ENCODE assay signal across 9 mouse cellular contexts in genomic region chr11:47988697-47989533, GRCm38 (mm10). TPM values are rescaled to one million over a fixed set of nuclear protein-coding genes. Genes with fewer than 3 reads are reported as not detected.
DNase-seq lines count a peak whose midpoint lies in the region; ATAC-seq and TF ChIP-seq lines count a peak whose summit lies in the region.
"Had no signal": no experiment of that assay in that cellular context is flagged by ENCODE, and none has a peak within 500 bp of the region (broad histone marks: within the 10 kb centered on the region; RNA-seq: fewer than 3 reads in every experiment).

Gene Sgcd (minus strand): TSS chr11:47988969.

- H3K4me3 ChIP-seq in megakaryocyte, embryonic 14.5 days (replicated peaks) = peak within 1 kb of the TSS; percentile 76
- H3K4me3 ChIP-seq in forebrain, embryonic 13.5 days = peak within 1 kb of the TSS; percentile 76
- H3K4me3 ChIP-seq in heart, embryonic 14.5 days (ENCODE audit: control insufficient read depth in 1 of 2, insufficient read depth in 1 of 2, low read depth in 1 of 2, low read length in 2 of 2) = peak within 1 kb of the TSS; percentile 44 to 75
- H3K4me3 ChIP-seq in layer of hippocampus, adult 2 months = peak within 1 kb of the TSS; percentile 77
- peak within 1 kb of the TSS; percentile 39 for H3K4me3 ChIP-seq in liver, embryonic 16.5 days (ENCODE audit: low read depth, low read length)

- peak within 1 kb of the TSS; percentile 78 for H3K9ac ChIP-seq in forebrain, embryonic 13.5 days
- H3K9ac ChIP-seq in heart, embryonic 14.5 days (ENCODE audit: low read length) = peak within 1 kb of the TSS; percentile 70
- H3K9ac ChIP-seq in liver, embryonic 16.5 days (ENCODE audit: low read depth, low read length) = no peak within 1 kb of the TSS

- no peak for ATAC-seq in megakaryocyte, adult 5-6 weeks (ENCODE audit: poor library complexity, severe bottlenecking)
- peak; percentile 90 for ATAC-seq in forebrain, embryonic 13.5 days
- ATAC-seq in heart, embryonic 14.5 days (ENCODE audit: insufficient number of reproducible peaks, insufficient read depth, low FRiP score, low read depth) = peak; percentile 35; the same call in 1 of the 2 replicates
- no peak; the same call in 1 of the 2 replicates for ATAC-seq in liver, embryonic 16.5 days (ENCODE audit: low read depth)

- peaks cover 8% of the 10 kb centered on the region for H3K4me1 ChIP-seq in megakaryocyte, embryonic 14.5 days
- H3K4me1 ChIP-seq in forebrain, embryonic 13.5 days = peaks cover 12% of the 10 kb centered on the region
- peaks cover 2% of the 10 kb centered on the region in 2 experiments; a peak in 2 of 4 replicates for H3K4me1 ChIP-seq in heart, embryonic 14.5 days (ENCODE audit: control insufficient read depth in 2 of 2, insufficient read depth in 2 of 2, low read length in 2 of 2)
- no peaks in the 10 kb centered on the region for H3K4me1 ChIP-seq in liver, embryonic 16.5 days (ENCODE audit: control insufficient read depth, low read depth, low read length)

- TF ChIP-seq CTCF in layer of hippocampus, adult 2 months (conservative IDR thresholded peaks at IDR 0.05) = 0 out of 2 replicates have a peak, but pooled peaks have one; percentile 15

- WGBS in forebrain, embryonic 13.5 days = under 1% methylated on average over 62 of the region's 67 CpGs
- WGBS in heart, embryonic 14.5 days = under 1% methylated on average over 55 of the region's 67 CpGs
- 1% methylated on average over 57 of the region's 67 CpGs for WGBS in liver, embryonic 16.5 days (ENCODE audit: insufficient replicate concordance)

- peaks cover 39% of the 10 kb centered on the region for H3K27me3 ChIP-seq in megakaryocyte, embryonic 14.5 days (replicated peaks)
- peaks cover 19% of the 10 kb centered on the region for H3K27me3 ChIP-seq in forebrain, embryonic 13.5 days
- H3K27me3 ChIP-seq in heart, embryonic 14.5 days (ENCODE audit: control insufficient read depth, insufficient read depth, low read length) = peaks cover 48% of the 10 kb centered on the region
- H3K27me3 ChIP-seq in liver, embryonic 16.5 days (ENCODE audit: control insufficient read depth, insufficient read depth, low read depth, low read length) = peaks cover 23% of the 10 kb centered on the region

- peaks cover 6% of the 10 kb centered on the region for H3K9me3 ChIP-seq in megakaryocyte, embryonic 14.5 days
- H3K9me3 ChIP-seq in forebrain, embryonic 13.5 days (replicated peaks) = no peaks in the 10 kb centered on the region
- no peaks in the 10 kb centered on the region for H3K9me3 ChIP-seq in heart, embryonic 14.5 days (ENCODE audit: control insufficient read depth, low read length)
- H3K9me3 ChIP-seq in liver, embryonic 16.5 days (replicated peaks; ENCODE audit: control insufficient read depth, low read length) = no peaks in the 10 kb centered on the region

- DNase-seq in layer of hippocampus, adult 2 months (ENCODE audit: low spot score in 2 of 2) = peak; percentile 2 to 64
- DNase-seq in right cerebral cortex, adult 2 months (ENCODE audit: low spot score in 2 of 2) = peak; percentile 44 to 52
- no peak for DNase-seq in thymus, adult 18-20 months

- H3K36me3 ChIP-seq in megakaryocyte, embryonic 14.5 days (replicated peaks; ENCODE audit: low read length) = no peaks in the 10 kb centered on the region
- no peaks in the 10 kb centered on the region for H3K36me3 ChIP-seq in forebrain, embryonic 13.5 days (ENCODE audit: poor library complexity, severe bottlenecking)
- H3K36me3 ChIP-seq in heart, embryonic 14.5 days (ENCODE audit: control insufficient read depth, insufficient read depth, low read length) = no peaks in the 10 kb centered on the region
- no peaks in the 10 kb centered on the region for H3K36me3 ChIP-seq in liver, embryonic 16.5 days (ENCODE audit: control insufficient read depth, insufficient read depth)
- H3K36me3 ChIP-seq: G1E had no signal

- peak within 1 kb of the TSS; percentile 92 for H3K4me2 ChIP-seq in forebrain, embryonic 13.5 days
- peak within 1 kb of the TSS; percentile 99 for H3K4me2 ChIP-seq in heart, embryonic 14.5 days (ENCODE audit: low read length)
- peak within 1 kb of the TSS; percentile 50 for H3K4me2 ChIP-seq in liver, embryonic 16.5 days (ENCODE audit: low read depth, low read length)

- H3K27ac ChIP-seq in forebrain, embryonic 13.5 days = peak within 1 kb of the TSS; percentile 69
- H3K27ac ChIP-seq in heart, embryonic 14.5 days (replicated peaks in 1 of 2; ENCODE audit: control insufficient read depth in 1 of 2, insufficient read depth in 1 of 2, low read depth in 2 of 2, low read length in 2 of 2) = no peak within 1 kb of the TSS
- H3K27ac ChIP-seq in layer of hippocampus, adult 2 months = peak within 1 kb of the TSS; percentile 83
- no peak within 1 kb of the TSS for H3K27ac ChIP-seq in liver, embryonic 16.5 days (ENCODE audit: low read length)

RNA-seq across cellular contexts. Expression of gene Sgcd, which starts in this region (rescaled TPM):
- not detected in 2 replicates for polyA plus RNA-seq in megakaryocyte, embryonic 14.5 days (2012; ENCODE audit: insufficient read depth, low replicate concordance)
- not detected in 2 replicates for total RNA-seq in megakaryocyte, adult 5-6 weeks (2015)
- total RNA-seq in megakaryocyte, adult 5-6 weeks (2017) = 0.49 TPM in 1 of 2 replicates, not detected in the other
- 1.6 and 2.7 TPM in 2 replicates for polyA plus RNA-seq in forebrain, embryonic 13.5 days (2015; fragmentation: Nextera tagmentation; extraction: Ambion mirVana)
- 8.9 and 9.0 TPM in 2 replicates for polyA plus RNA-seq in heart, embryonic 14.5 days (2014; fragmentation: Nextera tagmentation; extraction: Ambion mirVana)
- total RNA-seq in layer of hippocampus, adult 2 months (2021) = 10 to 100 TPM; 11.5 to 13.6 TPM
- 0.12 and 0.28 TPM in 2 replicates for polyA plus RNA-seq in liver, embryonic 16.5 days (2015; fragmentation: Nextera tagmentation; extraction: Ambion mirVana)
- polyA plus RNA-seq: G1E had no signal

Comparison
In these comparisons a context has a peak if more than half of its experiments do, and no peak if none do; other contexts are left out.
1. RNA of gene Sgcd (total RNA-seq): 11.5 to 13.6 TPM in layer of hippocampus, adult 2 months; 0.49 TPM in megakaryocyte, adult 5-6 weeks; every median in the first group is over 4 times any median in the second.
2. ATAC-seq: peak in forebrain, embryonic 13.5 days (single experiment) and heart, embryonic 14.5 days (single experiment); none in megakaryocyte, adult 5-6 weeks (single experiment) and liver, embryonic 16.5 days (single experiment).
3. H3K27ac ChIP-seq: peak in forebrain, embryonic 13.5 days (single experiment) and layer of hippocampus, adult 2 months (single experiment); none in heart, embryonic 14.5 days (0 of 2) and liver, embryonic 16.5 days (single experiment).
4. DNase-seq: peak in layer of hippocampus, adult 2 months (2 of 2) and right cerebral cortex, adult 2 months (2 of 2); none in thymus, adult 18-20 months (0 of 2).
5. Peak in every context shown above with its lines, with median percentiles within 50 percentile points of each other: H3K4me3 ChIP-seq and H3K4me2 ChIP-seq.